Mouse (Mus musculus): ENCODE results near the gene Npsr1.

Npsr1 gene

GRCm38 (mm10) chr9:24247557-24247956 is 149.8 kb downstream of the Npsr1 start:
- no peak for DNase-seq

- DNase-seq = peak; percentile 13
Observed at GRCm38 (mm10) chr9:24254236-24254635, 156.4 kb downstream of the Npsr1 start.

DNA sequence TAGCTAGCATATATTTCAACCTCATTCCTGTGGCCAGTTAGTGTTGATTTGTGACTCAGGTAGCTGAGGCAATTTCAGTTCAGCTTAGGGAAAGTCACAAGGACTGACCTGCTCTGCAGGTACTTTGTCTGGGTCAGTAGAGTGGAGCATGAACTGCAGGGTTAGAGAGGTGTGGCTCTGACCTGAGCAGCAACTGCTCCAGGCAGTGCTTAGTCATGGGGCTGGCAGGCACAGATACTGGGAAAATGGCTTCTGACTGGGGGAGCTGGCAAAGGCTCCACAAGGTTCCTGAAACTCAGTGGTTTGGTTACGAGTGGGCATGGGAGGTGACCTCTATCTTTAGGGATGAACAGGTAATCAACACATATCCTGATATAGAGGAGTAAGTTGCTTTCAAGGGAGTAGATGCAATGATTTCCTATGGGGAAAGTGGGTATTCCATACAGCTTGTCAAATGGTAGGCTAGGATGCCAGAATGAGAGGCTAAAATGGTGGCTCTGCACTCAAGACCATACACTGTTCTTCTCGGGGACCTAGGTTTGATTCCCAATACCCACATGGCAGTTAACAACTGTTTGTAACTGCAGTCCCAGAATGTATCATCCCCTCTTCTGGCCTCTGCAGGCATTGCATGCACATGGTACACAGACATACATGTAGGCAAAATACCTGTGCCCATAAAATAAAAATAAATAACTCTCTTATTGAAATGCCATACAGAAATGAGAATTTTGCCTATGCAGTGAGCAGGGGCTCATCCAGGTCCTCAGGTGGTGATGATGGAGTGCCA is 182.9 kb downstream of the Npsr1 start:
- DNase-seq = no peak

DNA sequence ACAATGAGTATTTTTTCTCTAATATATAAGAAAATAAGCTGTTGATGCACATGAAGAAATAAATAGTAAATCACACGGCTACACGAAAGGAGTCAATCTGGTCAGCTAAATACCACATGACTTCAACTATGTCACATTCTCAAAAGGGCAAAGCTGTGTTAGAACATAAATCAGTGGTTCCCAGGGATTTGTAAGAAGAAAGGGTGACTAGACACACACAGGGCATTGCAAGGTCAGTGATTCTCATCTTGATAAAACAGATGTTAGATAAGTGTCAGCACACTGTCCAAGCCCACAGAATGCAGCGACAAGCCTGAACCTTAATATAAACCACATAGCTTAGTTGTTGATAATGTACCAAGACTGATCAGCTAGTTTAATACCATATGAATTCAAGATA is 184.8 kb downstream of the Npsr1 start:
- no peak for DNase-seq

- DNase-seq = peak; percentile 39
Observed at GRCm38 (mm10) chr9:24283071-24283470, 185.3 kb downstream of the Npsr1 start.

GRCm38 (mm10) chr9:24283536-24283935 is 185.7 kb downstream of the Npsr1 start:
- no peak for DNase-seq

DNA sequence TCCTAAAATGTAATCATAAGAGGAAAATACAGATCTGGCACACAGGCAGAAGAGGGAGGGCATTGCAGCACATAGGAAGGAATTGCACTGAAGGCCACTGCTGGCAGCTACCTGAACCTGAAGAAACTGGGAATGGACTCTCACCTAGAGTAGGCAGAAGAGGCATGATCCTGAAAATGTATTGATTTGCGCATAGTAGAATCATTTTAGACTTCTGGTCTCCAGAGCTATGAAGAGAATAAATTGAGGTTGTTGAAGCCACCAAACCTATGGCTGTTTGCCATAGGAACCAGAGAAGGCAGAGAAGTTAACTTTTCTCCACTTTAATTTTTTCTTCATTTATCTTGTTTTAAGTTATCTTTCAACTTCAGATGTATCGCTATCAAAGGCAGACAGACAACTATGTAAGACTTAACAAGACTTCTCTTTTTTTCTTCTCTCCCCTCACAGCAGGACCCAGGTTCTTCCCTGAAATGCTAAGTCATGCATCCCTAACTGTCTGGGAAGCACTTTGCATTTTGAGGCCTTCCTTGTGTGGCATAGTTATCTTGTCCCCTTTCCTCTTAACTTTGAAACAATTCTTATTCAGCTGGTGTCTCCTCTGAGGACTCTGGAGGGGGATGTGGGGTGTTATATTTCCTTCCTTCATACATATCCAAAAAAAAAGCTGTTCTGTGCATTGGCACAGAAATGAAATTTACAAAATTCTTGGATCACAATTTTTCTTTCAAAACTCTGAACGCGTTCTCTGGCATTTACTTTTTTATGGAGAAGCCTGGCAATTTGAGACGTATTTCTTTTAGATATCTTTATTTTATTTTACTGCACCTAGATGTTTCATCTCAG is 186.7 kb downstream of the Npsr1 start:
- peak; percentile 14 for DNase-seq

DNA sequence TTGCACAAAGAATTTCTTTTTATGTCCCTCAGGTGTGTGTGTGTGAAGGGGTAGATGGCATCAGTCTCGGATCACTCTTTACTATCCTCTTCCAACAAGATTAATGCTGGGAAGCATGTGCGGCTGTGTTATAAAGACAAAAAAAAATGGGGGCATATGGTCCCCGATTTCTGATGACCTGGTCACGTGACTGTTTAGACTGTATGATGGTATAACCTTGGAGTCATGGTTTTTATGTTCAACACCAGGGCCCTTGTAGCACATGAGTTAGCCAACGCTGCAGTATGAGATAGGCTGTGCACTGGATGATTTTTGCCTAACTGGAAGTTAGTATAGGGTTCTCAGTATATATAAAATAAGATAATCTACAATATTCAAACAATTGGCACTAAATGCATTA is 187.6 kb downstream of the Npsr1 start:
- DNase-seq = no peak

DNA sequence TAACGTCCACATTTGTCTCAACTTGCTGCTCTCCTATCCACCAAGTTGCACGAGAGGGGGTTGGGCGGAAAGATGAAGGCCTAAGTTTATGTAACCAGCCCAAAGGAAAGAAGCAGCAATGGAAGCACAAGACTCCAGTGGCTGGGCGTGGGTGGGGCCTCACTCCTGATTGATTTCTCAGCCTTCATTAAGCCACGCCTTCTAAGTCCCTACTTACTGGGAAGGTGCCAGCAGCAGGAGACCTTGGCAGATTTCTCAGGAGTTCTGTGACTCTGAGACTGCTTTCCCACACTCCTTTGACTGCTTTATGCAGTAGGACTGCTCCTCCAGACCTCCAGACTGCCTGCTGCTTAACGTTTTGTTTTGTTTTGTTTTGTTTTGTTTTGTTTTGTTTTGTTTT is 193.6 kb downstream of the Npsr1 start:
- no peak for DNase-seq

- no peak for DNase-seq
Observed at GRCm38 (mm10) chr9:24293252-24293959, 195.6 kb downstream of the Npsr1 start.

DNA sequence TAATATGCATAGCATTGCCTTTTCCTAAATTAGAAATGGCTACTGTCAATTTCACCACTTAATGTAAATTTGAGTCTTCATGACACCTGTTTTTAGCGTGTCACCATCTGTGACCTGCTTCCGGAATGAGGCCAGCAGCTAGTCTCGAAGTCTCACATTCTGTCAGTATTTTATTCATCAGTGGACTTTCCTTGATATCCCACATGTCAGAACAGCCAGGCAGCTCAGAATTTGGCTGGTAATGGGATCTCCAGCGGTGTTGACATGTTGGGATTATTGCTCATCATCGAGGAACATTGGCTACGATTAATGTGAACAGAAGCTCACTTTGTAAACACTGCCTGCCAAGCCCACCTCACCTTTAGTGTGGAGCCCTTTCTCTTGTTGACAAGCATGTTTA is 205.1 kb downstream of the Npsr1 start:
- DNase-seq = no peak

DNA sequence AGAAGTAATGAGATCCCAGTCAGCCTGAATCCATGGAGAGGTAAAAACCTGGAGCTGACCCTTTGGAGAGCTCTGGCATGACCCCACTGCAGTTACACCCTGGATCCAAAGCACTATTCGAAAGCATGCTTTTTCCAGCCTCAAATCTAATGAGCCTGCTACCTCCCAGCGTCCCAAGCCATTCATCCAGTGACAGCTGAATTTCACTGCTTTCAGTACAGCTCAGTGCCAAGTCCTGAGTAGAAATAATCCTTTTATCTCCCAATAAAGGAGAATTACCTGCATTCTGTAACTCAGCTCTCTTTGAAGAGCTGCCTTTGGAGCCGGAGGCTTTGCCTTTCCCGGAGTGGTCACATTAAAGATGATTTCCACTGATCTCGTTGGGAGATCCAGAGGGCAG is 209.2 kb downstream of the Npsr1 start:
- DNase-seq = no peak

DNA sequence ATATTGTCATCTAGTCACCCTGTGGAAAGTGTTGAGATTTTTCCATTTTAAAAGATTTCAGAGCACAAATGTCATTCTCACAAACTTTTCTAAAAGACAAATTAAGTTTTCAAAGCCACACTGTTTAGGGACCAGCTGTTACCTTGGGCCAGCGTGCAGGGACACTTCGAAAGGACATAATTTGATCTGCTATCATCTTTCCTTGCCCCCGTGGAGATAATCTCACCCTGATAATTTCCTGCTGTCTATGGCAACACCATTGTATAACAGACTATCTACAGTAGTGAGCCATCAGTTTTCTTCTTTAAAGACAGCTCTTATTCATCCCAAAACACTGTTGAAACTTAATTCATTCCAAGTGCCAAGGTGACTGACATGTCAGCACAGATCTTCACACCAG is 209.6 kb downstream of the Npsr1 start:
- DNase-seq = no peak

GRCm38 (mm10) chr9:24315835-24316234 is 218.0 kb downstream of the Npsr1 start:
- no peak for DNase-seq

- DNase-seq = no peak
Observed at GRCm38 (mm10) chr9:24331661-24332060, 233.9 kb downstream of the Npsr1 start.

GRCm38 (mm10) chr9:24341321-24341720 is 243.5 kb downstream of the Npsr1 start:
- DNase-seq = peak; percentile 37

GRCm38 (mm10) chr9:24347011-24347410 is 249.2 kb downstream of the Npsr1 start:
- no peak for DNase-seq

DNA sequence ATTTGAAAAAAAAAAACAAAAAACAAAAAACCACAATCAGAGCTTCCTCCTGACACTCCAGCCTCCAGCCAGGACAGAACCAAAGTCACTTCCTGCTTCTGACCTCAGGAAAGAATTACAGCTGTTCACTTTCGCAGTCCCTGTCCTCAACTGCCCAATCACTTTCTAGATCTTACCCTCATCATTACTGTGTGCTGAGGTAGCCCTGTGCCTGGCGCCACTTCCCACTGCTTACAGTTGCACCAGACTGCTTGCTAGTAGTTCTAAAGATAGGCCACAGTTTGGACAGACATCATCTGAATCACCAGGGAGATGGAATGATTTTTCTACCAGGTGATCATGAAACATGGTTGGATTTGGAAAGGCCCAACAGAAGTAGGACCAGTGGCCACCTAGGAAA is 251.7 kb downstream of the Npsr1 start:
- peak; percentile 6 for DNase-seq

- no peak for DNase-seq
Observed at GRCm38 (mm10) chr9:24351402-24351801, 253.6 kb downstream of the Npsr1 start.
